Mouse (Mus musculus) cerebellum, adult 8-10 months (tissue): ENCODE data around the gene Smarcd1.
A peak's percentile ranks its signal among the peaks of the same experiment; 100 is the strongest.
"Not testable (repeated sequence)": the region's sequence is repeated elsewhere in the genome, so short reads cannot be mapped to it uniquely, and the experiment has no call there.

Experiments used
- DNase-seq: peaks from one replicate; pipeline ENCODE4 v3.0.0; 2022

Gene Smarcd1

DNA sequence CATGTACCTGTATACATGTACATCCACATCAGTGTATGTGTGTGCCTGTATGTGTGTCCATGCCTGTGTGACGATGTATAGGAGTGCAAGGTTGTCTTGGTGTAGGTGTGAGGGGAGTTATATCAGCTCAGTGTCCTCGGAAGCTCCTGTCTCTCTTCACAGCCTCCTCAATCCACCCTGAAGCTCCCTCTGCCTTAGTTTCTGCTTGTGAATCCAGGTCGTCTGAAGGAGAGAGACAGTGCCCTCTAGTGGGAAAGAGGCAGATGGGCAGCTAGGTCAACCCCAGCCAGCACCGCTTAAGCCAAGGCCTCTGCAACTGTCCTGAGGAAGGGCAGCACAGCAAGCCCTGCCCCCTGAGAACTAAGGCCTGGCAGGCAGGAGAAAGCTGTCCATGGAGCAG is 13.2 kb upstream of the Smarcd1 start:
- DNase-seq: peak; percentile 71

DNA sequence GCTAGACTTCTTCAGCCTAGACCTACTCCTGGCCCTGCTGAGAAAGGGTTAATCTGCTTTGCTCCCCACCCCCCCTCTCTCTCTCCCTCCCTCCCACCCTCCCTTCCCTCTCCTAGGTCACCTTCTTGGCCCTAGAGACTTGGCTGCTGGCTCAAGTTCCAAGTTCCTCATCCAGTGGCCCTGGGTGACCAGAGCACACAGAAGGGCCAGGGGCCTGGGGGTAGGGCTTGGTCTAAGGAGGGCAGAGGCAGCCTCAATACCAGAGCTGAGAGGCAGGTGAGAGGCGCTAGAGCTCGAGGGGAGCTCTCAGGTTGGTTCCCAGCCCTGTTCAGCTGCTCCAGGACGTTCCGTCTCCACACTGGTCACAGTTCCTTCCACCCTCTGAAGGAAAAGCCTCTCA is 11.0 kb upstream of the Smarcd1 start:
- peak; percentile 12 for DNase-seq

DNA sequence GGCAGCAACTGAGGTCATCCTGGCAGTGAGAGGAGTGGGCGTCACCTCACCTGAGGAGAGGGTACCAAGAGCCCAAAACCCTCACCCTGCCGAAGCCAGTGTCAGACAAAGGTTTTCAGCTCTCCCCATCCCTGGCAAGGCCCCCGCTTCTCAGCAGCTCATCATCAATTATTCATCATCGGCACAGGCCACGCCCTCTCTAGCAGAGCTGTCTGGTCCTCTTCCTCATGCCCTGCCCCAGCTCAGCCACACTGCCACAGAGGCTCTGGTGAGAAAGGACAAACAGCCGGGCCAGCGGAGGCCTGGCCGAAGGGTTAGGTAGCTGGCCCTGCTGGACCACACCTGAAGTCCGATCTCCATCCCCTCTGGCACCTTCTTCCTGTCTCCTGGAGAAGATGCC is 10.0 kb upstream of the Smarcd1 start:
- peak; percentile 30 for DNase-seq

DNA sequence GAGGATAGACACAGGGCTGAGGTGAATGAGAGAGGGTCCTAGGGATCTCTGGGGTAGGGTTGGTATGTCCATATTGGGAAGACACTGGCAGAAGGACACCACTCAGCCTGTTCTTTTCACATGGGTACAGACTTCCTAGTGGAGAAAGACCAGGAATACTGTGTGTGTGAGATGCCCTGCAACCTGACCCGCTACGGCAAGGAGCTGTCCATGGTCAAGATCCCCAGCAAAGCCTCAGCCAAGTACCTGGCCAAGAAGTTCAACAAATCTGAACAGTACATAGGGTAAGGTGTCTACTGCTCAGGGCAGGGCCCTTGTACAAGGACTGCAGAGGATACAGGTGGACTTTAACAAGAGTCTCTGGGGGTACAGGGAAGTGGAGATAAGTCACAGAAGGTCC is 4.6 kb upstream of the Smarcd1 start:
- no peak for DNase-seq

DNA sequence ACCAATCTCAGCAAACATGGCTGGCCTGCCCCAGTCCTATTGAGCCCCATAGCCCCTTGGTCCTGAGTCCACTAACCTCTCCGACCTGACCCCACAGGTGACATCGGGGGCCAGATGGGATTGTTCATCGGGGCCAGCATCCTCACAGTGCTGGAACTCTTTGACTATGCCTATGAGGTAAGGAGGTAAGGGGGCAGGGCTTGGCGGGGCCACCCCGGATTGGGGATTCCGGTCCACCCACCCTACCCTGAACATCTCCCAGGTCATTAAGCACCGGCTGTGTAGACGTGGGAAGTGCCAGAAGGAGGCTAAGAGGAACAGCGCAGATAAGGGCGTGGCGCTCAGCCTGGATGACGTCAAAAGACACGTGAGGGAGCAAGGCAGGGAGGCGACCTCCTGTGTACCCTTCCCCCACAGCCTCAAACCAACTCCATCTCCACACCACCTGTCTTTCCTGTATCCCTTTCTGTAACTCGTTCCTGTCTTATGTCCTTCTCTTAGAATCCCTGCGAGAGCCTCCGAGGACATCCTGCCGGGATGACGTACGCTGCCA is 3.3 kb upstream of the Smarcd1 start:
- DNase-seq: no peak

DNA sequence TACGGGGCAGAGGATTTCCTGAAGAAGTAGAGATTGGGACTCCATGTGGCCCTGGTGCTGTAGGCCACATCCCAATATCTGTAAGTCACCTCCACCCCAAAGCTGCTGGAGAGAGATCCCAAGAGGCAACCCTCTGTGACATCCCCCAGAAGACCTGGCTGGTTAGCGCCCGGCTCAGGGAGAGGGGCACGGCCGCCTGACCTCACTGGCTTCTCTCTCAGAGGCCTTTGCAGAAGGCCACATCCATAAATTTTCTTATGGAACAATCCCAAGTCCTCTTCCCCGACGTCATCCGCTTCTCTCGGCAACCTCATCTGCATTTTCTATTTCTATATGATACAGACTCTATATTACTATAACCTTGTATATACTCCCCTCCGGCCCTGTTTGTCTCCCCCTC is 2.2 kb upstream of the Smarcd1 start:
- DNase-seq: no peak

DNA sequence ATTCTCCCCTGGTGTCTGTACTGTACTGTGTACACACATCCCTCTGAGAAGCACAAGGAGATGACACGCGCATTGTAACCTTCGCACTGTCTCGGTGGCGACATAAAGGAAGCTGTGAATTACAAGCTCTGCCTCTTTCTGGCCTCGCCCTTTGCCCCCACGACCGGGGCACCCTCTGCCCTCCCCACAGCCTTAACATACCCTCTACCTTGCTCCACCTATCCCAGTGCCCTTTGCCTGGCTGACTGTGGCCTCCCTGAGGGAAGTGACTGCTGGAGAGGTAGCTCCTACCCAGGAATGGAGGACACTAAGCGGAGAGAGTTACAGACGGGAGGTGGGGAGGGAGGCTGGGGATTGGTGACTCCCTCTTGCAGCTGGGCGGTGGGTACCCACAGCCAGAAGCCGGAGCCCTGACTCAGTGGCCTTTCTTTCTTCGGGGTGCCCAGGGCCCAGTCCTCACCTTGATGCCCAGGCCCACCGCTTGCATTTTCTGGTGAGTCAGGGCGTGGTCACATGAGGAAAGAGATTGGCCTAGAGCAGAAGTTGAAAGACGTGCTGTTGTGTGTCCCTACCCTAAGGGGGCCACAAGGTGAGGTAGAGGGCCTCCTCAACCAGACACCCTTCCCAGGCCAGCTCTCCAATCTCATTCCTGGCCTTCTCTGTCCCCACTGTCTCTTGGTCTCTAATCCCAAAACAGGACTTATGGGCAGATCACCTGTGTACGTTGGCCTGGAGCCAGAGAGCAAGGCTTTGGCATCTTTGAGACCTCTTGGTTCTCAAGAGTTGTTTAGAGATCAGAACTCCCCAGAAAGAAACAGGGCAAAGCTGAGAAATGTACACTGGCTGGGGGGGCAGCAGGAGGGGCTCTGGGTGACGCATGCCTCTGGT is 1.5 kb upstream of the Smarcd1 start:
- peak; percentile 46 for DNase-seq

DNA sequence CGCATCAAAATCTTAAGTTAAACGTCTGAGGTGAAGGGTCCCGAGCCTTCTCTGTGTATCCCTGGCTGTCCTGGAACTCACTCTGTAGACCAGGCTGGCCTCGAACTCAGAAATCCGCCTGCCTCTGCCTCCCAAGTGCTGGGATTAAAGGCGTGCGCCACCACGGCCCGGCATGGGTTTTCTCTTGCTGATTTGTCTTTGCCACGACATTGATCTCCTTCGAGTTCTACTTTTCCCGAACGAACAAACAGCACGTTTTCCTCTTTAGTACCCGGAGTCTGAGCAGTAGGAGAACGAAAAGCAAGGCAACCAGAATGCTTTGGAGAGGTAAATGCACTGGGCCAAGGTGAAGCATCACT is 310 bp upstream of the Smarcd1 start:
- not testable (repeated sequence) for DNase-seq

DNA sequence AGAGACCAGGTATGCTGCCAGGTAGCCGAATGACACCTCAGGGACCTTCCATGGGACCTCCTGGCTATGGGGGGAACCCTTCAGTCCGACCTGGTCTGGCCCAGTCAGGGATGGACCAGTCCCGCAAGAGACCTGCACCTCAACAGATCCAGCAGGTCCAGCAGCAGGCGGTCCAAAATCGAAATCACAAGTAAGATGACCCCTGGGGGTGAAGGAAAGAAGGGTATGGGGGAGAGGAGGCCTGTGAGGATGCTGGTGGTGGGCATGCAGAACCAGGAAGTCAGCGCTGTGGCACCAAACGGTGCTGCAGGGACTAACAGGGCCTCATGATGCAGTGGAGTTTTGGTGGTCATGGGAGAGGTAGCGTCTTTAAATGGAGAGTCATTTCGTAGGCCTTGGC is 1.2 kb downstream of the Smarcd1 start:
- DNase-seq: peak; percentile 32

DNA sequence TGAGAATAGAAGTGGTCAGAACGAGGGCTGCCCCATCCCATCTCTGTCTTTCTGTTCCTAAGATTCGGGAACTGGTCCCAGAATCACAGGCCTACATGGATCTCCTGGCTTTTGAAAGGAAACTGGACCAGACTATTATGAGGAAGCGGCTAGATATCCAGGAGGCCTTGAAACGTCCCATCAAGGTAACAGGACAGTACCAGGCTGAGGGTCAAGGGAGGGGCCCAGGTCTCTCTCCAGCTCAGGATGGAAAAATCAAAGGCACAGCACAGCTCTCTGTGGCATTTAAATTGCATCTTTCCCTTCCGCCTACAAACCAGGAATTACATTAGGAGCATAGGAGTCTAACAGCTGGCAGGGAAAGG is 1.7 kb downstream of the Smarcd1 start:
- DNase-seq: no peak

DNA sequence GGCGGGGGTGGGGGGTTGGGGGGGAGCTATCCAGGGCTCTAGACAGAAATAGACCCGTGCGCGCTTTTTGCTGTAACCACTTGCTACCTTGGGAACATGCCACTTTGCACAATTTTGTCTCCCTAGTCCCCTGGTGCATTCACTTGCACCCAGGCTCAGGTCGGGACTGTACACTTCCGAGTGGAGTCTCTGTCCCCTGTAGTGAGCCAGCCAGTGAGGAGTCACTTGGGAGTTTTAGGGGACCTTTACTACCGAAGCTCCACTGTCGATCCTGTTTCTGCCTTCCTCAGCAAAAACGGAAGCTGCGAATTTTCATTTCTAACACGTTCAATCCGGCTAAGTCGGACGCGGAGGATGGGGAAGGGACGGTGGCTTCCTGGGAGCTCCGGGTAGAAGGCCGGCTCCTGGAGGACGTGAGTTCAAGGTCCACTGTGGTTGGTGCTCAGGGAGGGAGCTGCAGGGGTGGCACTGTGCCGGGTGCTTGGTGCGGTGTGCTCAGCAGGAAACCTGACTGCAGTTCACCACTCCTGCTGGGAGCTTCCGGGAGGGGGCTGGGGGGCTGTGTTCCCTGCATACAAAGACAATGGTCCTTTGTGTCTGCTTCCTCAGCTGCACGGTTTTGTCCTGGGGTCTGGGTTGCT is 2.2 kb downstream of the Smarcd1 start:
- no peak for DNase-seq

DNA sequence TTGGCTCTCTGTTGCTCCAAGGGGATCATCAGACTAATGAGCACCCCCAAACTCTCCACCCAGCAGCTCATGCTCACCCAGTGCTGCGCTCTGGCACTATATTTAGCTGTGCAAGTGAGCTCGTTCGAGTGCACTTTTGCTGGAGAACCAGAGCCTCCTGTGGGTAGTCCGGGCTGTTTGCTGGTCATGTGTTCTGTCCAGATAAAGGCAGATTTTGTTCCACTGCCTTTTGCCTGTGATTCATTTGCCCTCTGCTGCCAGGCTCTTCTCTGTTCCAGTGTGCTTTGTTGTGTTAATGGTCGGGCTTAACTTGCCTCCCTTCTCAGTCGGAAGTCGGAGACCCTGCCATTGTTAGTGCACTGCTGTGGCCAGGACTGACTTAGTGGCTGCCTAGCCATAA is 3.0 kb downstream of the Smarcd1 start:
- no peak for DNase-seq

DNA sequence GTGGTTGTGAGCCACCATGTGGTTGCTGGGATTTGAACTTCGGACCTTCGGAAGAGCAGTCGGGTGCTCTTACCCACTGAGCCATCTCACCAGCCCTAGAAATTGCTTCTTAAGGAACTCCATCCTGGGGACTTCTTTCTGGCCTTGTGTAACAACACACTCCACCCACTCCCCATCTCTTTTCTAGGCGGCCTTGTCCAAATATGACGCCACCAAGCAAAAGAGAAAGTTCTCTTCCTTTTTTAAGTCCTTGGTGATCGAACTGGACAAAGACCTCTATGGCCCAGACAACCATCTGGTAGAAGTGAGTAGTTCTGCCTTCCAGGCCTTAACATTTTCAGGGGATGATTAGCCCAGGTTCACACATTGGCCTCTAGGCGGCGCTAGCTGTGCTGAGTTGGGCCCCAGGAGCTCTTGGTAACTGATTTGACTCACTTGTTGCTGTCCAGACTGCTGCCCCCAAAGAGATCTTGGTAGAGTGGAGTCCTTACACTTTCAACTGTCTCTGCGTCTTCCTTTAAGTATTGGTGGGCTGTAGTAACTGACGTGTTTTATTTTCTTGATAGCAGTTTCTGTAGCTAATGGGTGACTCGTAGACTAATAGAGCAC is 3.6 kb downstream of the Smarcd1 start, which contains the start of gene Gm17349:
Gene Gm17349 (minus strand): TSS at position 51 of the 609 bp plus-strand sequence.
- peak; percentile 71 for DNase-seq

DNA sequence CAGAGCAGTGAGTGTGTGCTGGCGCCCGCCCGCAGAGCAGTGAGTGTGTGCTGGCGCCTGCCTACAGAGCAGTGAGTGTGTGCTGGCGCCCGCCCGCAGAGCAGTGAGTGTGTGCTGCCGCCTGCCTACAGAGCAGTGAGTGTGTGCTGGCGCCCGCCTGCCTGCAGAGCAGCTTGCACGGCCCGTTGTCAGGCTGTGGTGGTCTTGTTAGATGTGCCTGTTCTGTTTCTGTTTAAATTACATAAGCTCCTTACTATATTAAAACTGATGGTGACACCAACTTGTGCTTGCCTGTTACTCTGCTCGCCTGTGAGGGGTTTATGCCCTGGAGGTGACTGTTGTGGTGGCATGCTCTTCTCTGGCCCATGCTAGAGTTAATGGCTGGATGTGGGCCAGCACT is 6.2 kb downstream of the Smarcd1 start:
- no peak for DNase-seq

DNA sequence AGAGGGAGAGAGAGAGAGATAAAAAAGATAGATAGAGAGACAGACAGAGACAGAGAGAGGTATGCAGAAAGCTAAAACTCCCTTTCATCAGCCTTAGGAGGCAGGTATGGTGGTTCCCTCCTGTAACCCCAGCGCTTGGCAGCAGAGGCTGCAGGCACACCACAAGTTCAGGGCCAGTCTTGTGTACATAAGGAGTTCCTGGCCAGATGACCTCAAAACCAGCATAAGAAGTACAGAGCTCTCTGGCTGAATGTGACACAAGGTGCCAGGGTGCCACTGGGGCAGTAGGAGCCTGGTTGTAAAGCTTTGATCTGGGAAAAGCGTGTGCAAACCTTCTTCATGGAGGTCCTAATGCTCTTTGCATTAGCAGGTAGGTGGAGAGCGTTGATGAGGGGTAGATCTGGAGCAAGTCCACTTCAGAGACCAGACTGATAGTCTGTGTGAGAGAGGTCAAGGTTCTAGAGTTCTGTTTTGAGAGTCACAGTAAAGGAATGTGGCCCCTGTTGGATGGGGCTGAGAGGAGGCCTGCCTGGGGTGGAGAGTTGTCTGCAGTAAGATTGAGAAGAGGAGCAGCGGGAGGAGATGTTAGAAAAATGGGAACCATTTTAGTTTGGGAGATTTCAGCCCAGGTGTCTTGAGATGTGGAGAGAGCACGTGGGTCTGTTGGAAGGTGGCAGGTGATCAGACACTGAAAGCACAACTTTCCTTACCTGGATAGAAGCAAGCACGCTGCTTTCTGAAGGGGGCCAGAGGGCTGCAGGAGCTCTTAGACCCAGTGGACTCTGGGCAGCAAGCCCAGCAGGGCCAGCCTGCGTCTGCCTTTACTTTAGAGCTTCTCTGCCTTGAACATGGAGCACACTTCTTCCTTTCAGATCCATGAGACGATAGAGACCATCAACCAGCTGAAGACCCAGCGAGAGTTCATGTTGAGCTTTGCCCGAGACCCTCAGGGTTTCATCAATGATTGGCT is 8.6 kb downstream of the Smarcd1 start:
- no peak for DNase-seq

DNA sequence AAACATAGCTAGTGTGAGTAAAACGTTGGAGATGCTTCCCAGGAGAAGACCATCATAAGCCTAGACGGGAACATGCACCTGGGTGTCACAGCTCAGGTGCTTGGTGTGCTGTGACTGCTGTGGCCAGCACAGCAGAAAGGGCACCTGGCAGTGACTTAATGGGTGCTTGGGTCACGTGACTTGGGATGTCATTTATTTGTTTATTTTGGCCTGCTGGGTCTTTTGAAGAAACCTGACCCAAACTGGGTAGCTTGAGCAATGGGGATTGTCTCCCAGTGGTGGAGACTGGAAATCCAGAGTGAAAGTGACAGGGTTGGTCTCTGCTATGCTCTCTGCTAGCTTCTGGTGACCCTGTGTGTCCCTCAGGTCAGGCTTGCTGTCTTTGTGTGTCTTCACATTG is 9.6 kb downstream of the Smarcd1 start:
- DNase-seq: no peak

DNA sequence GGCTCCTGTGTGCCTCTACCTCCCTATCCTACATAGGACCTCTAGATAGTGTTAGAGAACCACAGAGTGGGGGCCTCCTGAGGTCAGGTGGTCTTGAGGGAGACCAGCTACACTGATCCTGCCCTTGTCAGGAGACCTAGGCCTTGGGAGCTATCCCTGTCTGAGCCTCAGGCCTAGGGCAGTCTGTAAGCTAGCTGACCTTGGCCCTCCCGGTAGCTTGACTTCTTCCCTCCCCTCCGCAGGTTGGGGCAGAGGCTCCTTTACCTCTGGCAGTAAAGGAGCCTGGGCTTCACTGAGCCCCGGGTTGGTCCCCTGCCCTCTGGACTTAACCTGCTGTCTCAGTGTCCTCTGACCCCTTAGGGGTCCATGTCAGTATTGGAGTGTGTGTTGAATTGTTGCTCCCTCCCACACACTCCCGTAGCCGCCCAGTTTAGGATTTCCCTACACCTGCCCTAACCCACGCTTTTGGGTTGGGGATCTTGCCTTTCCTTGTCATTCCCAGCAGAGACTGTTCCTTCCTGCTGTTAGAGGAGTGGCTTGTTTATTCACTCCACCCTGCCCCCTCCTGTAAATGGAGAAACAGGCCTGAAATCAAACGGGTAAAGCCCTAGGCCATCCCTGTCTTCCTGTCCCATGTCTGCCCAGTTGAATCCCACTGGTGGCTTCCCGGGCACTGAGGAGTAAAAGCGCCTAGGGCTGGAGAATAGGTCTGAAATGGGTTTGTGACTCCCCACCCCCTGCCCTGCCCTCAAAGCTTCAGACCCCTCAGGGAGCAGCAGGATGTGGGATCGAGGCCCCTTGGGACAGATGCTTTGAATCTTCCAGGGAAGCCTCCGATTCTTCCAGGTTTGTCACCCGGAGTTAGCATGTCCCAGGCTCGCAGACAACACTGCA is 11.0 kb downstream of the Smarcd1 start:
- peak; percentile 17 for DNase-seq

DNA sequence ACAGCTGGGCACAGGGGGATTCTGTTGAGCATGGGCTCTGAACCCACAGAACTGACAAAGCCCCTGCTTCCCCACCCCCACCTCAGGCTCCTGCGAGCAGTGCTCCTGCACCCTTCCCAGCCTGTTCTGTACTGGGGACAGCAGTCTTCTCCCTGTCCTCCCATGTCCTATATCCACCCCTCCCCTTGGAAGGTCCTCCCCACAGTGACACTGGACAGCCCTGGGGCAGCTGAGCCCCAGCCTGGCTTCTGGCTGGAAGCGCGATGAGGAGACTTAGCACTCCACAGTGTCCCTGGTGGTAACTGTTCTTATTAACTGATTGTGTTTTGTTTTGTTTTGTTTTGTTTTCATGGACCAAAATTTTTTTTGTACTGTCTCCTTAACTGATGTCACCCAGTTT is 11.6 kb downstream of the Smarcd1 start:
- no peak for DNase-seq

DNA sequence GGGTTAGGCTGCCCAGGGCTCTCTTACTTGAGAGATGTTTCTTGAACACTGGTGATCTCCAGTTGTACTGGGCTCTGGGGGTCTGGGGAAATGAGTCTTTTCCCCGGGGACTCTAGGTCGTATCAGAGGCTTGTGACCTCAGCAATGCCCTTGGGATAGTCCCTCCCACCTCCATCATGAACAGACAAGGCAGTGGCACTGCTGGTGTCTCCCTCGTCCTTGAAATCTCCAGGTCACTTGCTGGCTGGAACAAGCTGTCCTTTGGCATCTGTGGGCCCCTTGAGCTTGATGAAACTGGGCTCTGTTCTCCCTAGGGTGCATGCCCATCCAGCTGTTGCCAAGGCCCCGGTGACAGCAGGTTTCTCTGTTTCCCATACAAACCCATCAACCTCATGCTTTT is 12.3 kb downstream of the Smarcd1 start:
- DNase-seq: no peak

DNA sequence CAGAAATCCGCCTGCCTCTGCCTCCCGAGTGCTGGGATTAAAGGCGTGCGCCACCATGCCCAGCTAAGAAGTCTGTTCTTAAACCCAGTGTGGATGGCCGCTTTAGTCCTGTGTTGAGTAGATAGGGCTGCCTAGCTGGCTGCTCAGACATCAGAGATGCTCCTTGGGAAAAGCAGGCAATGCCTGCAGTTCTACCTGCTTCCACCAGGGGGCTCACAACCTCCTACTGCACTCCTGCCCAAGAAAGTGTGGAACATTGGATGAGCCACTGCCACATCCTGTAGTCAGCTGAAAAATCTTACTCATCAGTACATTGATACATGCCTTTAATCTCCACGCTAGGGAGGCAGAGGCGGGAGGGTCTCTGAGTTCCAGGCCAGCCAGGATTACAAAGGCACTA is 12.9 kb downstream of the Smarcd1 start:
- DNase-seq: peak; percentile 86

DNA sequence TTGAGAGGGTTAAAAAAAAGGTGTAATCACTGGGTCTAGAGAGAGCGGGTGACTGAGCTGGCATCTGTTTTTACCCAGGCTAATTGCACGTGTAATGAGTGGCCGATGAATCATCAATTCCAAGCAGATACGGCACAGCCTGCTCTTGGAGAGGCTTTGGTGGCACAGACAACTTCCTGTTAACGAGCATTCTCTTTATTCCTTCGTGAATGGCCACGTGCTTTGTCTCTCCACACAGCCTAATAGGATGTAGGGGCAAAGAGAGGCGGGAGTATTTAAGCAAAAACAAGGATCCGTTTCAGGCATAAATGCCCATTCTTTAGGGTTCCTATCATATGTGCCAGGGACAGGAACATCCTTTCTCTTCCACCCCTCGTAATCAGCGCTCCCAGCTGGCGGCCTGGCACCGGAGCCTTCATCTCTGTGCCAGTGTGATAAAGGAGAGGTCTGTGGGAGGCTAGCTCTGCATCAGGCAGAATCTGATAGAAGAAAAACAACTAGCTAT is 13.5 kb downstream of the Smarcd1 start:
- DNase-seq: no peak
